Mouse (Mus musculus) cerebellum, postnatal 25 days (tissue): ENCODE results near the gene Tmem262.
"Not testable (repeated sequence)": the region's sequence is repeated elsewhere in the genome, so short reads cannot be mapped to it uniquely, and the experiment has no call there.

Experiments
- DNase-seq, 2 experiments: peaks; one replicate each; pipeline ENCODE4 v3.0.0; 2021; ENCODE audit warnings: mixed read lengths in 2 of 2

Tmem262 gene

GRCm38 (mm10) chr19:6079983-6080480 lies at the start of gene Tmem262:
Gene Tmem262 (plus strand): TSS chr19:6080033.
- DNase-seq, result no peak

GRCm38 (mm10) chr19:6030520-6031280 lies 49.1 kb upstream of the Tmem262 start:
- no peak for DNase-seq

- DNase-seq, result no peak
Observed at GRCm38 (mm10) chr19:6035966-6036585, 43.8 kb upstream of the Tmem262 start.

- no peak for DNase-seq
Observed at GRCm38 (mm10) chr19:6037695-6038094, 42.1 kb upstream of the Tmem262 start.

GRCm38 (mm10) chr19:6038326-6038725 lies 41.5 kb upstream of the Tmem262 start:
- DNase-seq, result peak in 1 of 2 experiments; percentile 6

- no peak for DNase-seq
Observed at GRCm38 (mm10) chr19:6040002-6040401, 39.8 kb upstream of the Tmem262 start.

- peak in 1 of 2 experiments; percentile 26 for DNase-seq
Observed at GRCm38 (mm10) chr19:6042293-6042692, 37.5 kb upstream of the Tmem262 start.

- not testable (repeated sequence) for DNase-seq
Observed at GRCm38 (mm10) chr19:6044102-6044501, 35.7 kb upstream of the Tmem262 start.

- no peak for DNase-seq
Observed at GRCm38 (mm10) chr19:6045366-6046293, 34.2 kb upstream of the Tmem262 start.

- peak; percentile 93 to 95 for DNase-seq
Observed at GRCm38 (mm10) chr19:6046294-6047153, 33.3 kb upstream of the Tmem262 start, which contains the start of gene Syvn1. Gene Syvn1 (plus strand): TSS chr19:6046576.

- no peak for DNase-seq
Observed at GRCm38 (mm10) chr19:6047154-6047898, 32.5 kb upstream of the Tmem262 start.

GRCm38 (mm10) chr19:6047899-6048166 lies 32.0 kb upstream of the Tmem262 start:
- no peak for DNase-seq

GRCm38 (mm10) chr19:6048681-6049410 lies 31.0 kb upstream of the Tmem262 start:
- DNase-seq, result no peak

GRCm38 (mm10) chr19:6052516-6052915 lies 27.3 kb upstream of the Tmem262 start:
- DNase-seq, result no peak

GRCm38 (mm10) chr19:6054296-6054695 lies 25.5 kb upstream of the Tmem262 start:
- DNase-seq, result no peak

- DNase-seq, result peak in 1 of 2 experiments; percentile 34
Observed at GRCm38 (mm10) chr19:6056696-6057095, 23.1 kb upstream of the Tmem262 start.

GRCm38 (mm10) chr19:6057313-6058096 lies 22.3 kb upstream of the Tmem262 start, which contains the start of the genes Mrpl49 and Fau:
Gene Mrpl49 (minus strand): TSS chr19:6057785.
Gene Fau (plus strand): TSS chr19:6057844.
- peak; percentile 100 for DNase-seq

- no peak for DNase-seq
Observed at GRCm38 (mm10) chr19:6058513-6058912, 21.3 kb upstream of the Tmem262 start.

- DNase-seq, result peak in 1 of 2 experiments; percentile 2
Observed at GRCm38 (mm10) chr19:6058966-6059365, 20.9 kb upstream of the Tmem262 start.
